Mouse (Mus musculus): ENCODE measurements around the gene Zfp574. TPM values are rescaled to one million over a fixed set of nuclear protein-coding genes. Genes with fewer than 3 reads are reported as not detected.

Gene Zfp574
- total and polyA plus RNA-seq, 3 experiments = 16.3 to 30.2 TPM; not detected in 1

DNA sequence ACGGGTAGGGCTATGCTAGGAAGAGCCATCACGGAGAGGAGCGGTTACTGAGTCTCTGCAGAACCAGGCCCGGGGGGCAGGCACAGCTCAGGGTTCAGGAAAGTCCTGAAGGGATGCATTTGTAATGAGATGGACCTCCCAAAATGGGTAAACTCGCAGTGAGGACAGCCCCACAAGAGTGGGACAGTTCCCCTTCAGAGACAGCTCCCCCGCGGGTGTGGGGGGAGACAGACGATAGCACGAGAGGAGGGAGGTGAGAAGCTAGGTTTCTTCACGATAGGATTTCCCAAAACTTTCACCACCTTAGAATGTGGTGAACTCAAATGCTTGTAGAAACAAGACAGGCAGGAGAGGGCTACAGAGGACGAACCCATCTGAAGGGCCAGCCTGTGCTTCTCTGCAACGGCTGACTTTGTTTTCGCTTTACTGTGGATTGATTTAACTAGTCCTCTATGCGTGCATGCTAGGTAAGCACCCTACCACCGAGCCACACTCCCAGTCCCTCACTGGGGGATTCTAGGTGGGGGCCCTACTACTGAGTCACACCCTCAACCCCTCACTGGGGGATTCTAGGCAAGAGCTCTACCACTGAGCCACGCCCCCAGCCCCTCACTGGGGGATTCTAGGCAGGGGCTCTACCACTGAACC lies 40.7 kb downstream of the Zfp574 start:
- Histone ChIP-seq H3K27me3 (ENCODE audit: control insufficient read depth in 1 of 2, insufficient read depth in 2 of 2, low read length in 2 of 2) (no peaks in the 10 kb centered on the region), H3K36me3 (ENCODE audit: control insufficient read depth in 1 of 2, insufficient read depth in 2 of 2, low read length in 2 of 2) (no peaks in the 10 kb centered on the region), H3K79me2 (ENCODE audit: control insufficient read depth, insufficient read depth, low read length, poor library complexity) (no peaks in the 10 kb centered on the region), H3K4me1 (ENCODE audit: control insufficient read depth in 1 of 2, insufficient read depth in 2 of 2, low read length in 2 of 2) (no peaks in the 10 kb centered on the region), H3K9me3 (replicated peaks; ENCODE audit: insufficient read depth, low read length) (no peaks in the 10 kb centered on the region), H3K4me3 (ENCODE audit: control insufficient read depth in 1 of 2, insufficient read depth in 1 of 2, low read depth in 2 of 2, low read length in 2 of 2) (no peak overlapping the region), H3K27ac (ENCODE audit: control insufficient read depth, low read depth, low read length) (no peak overlapping the region), H3K9ac (ENCODE audit: control insufficient read depth, low read depth, low read length, poor library complexity, severe bottlenecking) (no peak overlapping the region)
- DNase-seq (ENCODE audit: low read depth, low spot score) = no peak
- TF ChIP-seq MYB (IDR thresholded peaks at IDR 0.05; ENCODE audit: low read depth, low read length) (no peak), POLR2AphosphoS5 (IDR thresholded peaks at IDR 0.05; ENCODE audit: borderline replicate concordance, low read depth, low read length) (no peak), TAL1 (IDR thresholded peaks at IDR 0.05; ENCODE audit: low read length) (no peak), ZNF384 (IDR thresholded peaks at IDR 0.05; ENCODE audit: low read depth, low read length) (no peak), MAFK (IDR thresholded peaks at IDR 0.05; ENCODE audit: borderline replicate concordance, low read depth, low read length) (no peak), ETS1 (IDR thresholded peaks at IDR 0.05; ENCODE audit: low read depth, low read length) (no peak), HCFC1 (IDR thresholded peaks at IDR 0.05; ENCODE audit: low read depth, low read length) (no peak), E2F4 (IDR thresholded peaks at IDR 0.05; ENCODE audit: borderline replicate concordance, low read depth, low read length) (no peak), EP300 (IDR thresholded peaks at IDR 0.05; ENCODE audit: low read depth in 1 of 2, low read length in 2 of 2) (no peak), ZMIZ1 (IDR thresholded peaks at IDR 0.05; ENCODE audit: low read depth, low read length) (no peak), RAD21 (IDR thresholded peaks at IDR 0.05; ENCODE audit: low read depth, low read length) (no peak), CHD2 (IDR thresholded peaks at IDR 0.05; ENCODE audit: low read length) (no peak), MAZ (IDR thresholded peaks at IDR 0.05; ENCODE audit: low read depth, low read length) (no peak), USF2 (IDR thresholded peaks at IDR 0.05; ENCODE audit: borderline replicate concordance in 1 of 2, insufficient read depth in 1 of 2, low read depth in 1 of 2, low read length in 2 of 2) (no peak), UBTF (IDR thresholded peaks at IDR 0.05; ENCODE audit: borderline replicate concordance, insufficient read depth, low read depth, low read length) (no peak)

DNA sequence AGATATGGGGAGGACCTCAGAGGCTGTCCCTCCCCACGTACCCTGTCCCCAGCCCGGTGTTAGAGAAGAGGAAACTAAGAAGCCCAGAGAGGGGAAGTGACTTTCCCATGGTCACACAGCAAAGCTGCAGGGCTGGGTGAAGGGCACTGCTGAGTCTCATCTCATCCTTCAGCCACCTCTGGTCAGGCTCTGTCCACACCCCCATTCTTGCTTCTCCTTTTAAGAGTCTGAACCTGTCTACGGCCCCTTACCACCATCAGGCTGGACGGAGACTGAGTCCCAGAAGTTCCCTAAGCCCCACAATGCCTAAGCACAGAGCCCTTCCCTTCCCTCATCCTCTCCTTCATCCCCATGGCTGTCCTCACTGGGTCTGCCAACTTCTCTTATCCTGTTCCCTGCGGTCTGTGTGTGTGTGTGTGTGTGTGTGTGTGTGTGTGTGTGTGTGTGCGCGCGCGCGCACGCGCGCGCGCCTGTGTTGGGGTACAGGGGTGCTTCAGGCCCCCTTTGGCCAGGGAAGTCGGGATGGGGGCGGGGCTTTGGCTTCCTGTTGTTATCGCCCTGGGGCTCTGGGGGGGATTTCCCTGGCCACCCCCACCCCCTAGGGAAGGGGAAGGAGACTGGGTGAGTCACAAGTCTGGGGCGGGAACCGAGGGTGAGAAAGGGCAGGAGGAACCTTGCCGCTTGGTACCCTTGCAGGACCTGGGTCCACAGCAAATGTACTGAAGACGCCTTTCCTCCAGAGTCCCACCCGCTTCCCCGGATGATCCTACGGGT lies 47.9 kb downstream of the Zfp574 start:
- Histone ChIP-seq H3K4me1 (ENCODE audit: control insufficient read depth in 1 of 2, insufficient read depth in 2 of 2, low read length in 2 of 2) (peaks cover 0 to 10% of the 10 kb centered on the region in 2 experiments; a peak in 2 of 4 replicates), H3K27ac (ENCODE audit: control insufficient read depth, low read depth, low read length) (no peak overlapping the region), H3K9me3 (replicated peaks; ENCODE audit: insufficient read depth, low read length) (no peaks in the 10 kb centered on the region), H3K27me3 (ENCODE audit: control insufficient read depth in 1 of 2, insufficient read depth in 2 of 2, low read length in 2 of 2) (no peaks in the 10 kb centered on the region), H3K36me3 (ENCODE audit: control insufficient read depth in 1 of 2, insufficient read depth in 2 of 2, low read length in 2 of 2) (no peaks in the 10 kb centered on the region), H3K4me3 (ENCODE audit: control insufficient read depth in 1 of 2, insufficient read depth in 1 of 2, low read depth in 2 of 2, low read length in 2 of 2) (no peak overlapping the region), H3K79me2 (ENCODE audit: control insufficient read depth, insufficient read depth, low read length, poor library complexity) (no peaks in the 10 kb centered on the region), H3K9ac (ENCODE audit: control insufficient read depth, low read depth, low read length, poor library complexity, severe bottlenecking) (no peak overlapping the region)
- DNase-seq (ENCODE audit: low read depth, low spot score) = peak; percentile 58
- no peak for TF ChIP-seq ETS1 (IDR thresholded peaks at IDR 0.05; ENCODE audit: low read depth, low read length)
- no peak for TF ChIP-seq POLR2AphosphoS5 (IDR thresholded peaks at IDR 0.05; ENCODE audit: borderline replicate concordance, low read depth, low read length)
- 0 out of 2 replicates have a peak, but pooled peaks have one; percentile 42 for TF ChIP-seq MAZ (IDR thresholded peaks at IDR 0.05; ENCODE audit: low read depth, low read length)
- no peak for TF ChIP-seq GATA1 (IDR thresholded peaks at IDR 0.05; ENCODE audit: low read depth, low read length)
- no peak for TF ChIP-seq TCF12 (IDR thresholded peaks at IDR 0.05; ENCODE audit: low read depth, low read length)
- TF ChIP-seq NELFE (IDR thresholded peaks at IDR 0.05; ENCODE audit: low read depth, low read length) = no peak
- no peak for TF ChIP-seq USF1 (IDR thresholded peaks at IDR 0.05; ENCODE audit: low read depth, low read length)
- TF ChIP-seq TAL1 (IDR thresholded peaks at IDR 0.05; ENCODE audit: low read length) = no peak
- TF ChIP-seq HCFC1 (IDR thresholded peaks at IDR 0.05; ENCODE audit: low read depth, low read length) = no peak
- TF ChIP-seq UBTF (IDR thresholded peaks at IDR 0.05; ENCODE audit: borderline replicate concordance, insufficient read depth, low read depth, low read length) = no peak
- TF ChIP-seq NRF1 (IDR thresholded peaks at IDR 0.05; ENCODE audit: insufficient read depth, low read depth, low read length, poor library complexity, severe bottlenecking) = peak; percentile 38; the same call in 1 of the 2 replicates
- no peak for TF ChIP-seq POLR2AphosphoS2 (IDR thresholded peaks at IDR 0.05; ENCODE audit: low read length)
- no peak for TF ChIP-seq GABPA (IDR thresholded peaks at IDR 0.05; ENCODE audit: low read depth, low read length)
- TF ChIP-seq MAX (IDR thresholded peaks at IDR 0.05; ENCODE audit: low read length) = no peak
- no peak for TF ChIP-seq KAT2A (conservative IDR thresholded peaks at IDR 0.05; ENCODE audit: low read depth, low read length)
- no peak for TF ChIP-seq RAD21 (IDR thresholded peaks at IDR 0.05; ENCODE audit: low read depth, low read length)

All from MEL (cell line).